Mouse (Mus musculus): ENCODE measurements around the gene Arrb2. TPM values are rescaled to one million over a fixed set of nuclear protein-coding genes. Genes with fewer than 3 reads are reported as not detected.
"Not testable (repeated sequence)": the region's sequence is repeated elsewhere in the genome, so short reads cannot be mapped to it uniquely, and the experiment has no call there.

Gene Arrb2
- polyA plus RNA-seq (2016; fragmentation: Nextera tagmentation; extraction: Ambion mirVana) = 36.5 and 36.8 TPM in 2 replicates

DNA sequence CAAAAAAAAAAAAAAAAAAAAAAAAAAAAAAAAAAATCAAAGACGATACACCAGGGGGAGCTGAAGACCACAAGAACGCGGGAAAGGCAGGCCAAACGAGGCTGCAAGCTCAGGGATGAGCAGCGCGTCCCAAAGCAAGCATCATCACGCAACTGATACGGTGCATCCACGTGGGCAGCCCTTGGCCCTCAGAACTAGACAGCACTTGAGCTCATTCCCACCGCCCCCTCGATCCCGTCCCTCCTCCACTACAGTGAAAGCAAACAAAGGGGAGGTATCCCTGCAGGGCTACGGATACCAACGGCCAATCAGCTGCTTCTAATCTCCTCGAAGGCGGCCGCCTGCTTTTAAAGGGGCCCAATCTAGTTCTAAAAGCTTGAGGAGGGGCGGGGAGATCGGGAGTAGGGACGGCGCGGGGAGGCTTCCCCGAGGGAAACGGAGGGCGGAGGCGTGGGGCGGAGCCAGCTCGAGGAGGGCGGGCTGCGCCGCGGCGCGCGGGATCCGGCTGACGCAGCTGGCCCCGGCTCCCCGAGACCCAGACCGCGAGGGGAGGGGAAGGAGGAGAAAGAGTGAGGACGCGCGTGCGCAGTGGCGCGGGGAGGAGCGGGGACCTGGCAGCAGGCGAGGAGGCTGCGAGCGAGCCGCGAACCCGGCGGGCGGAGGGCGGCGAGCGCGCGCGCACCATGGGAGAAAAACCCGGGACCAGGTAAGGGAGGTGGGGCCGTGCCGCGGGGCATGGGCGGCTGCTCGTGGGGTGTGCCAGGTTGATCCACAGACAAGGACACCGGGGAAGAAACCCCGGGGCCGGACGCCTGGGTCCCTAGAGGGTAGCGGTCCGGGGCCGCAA is at the start of gene Arrb2:
Gene Arrb2, plus strand, starts transcription at position 588 of the 847 bp plus-strand sequence.
- peak within 1 kb of the TSS; percentile 80 for H3K9ac ChIP-seq
- H3K27ac ChIP-seq = peak within 1 kb of the TSS; percentile 93
- H3K9me3 ChIP-seq (replicated peaks) = no peaks in the 10 kb centered on the region
- H3K36me3 ChIP-seq = peaks cover 17% of the 10 kb centered on the region
- H3K4me1 ChIP-seq = peaks cover 30% of the 10 kb centered on the region
- peak; percentile 94 for ATAC-seq (ENCODE audit: low FRiP score)
- 2% methylated on average over 56 of the region's 75 CpGs for WGBS
- H3K27me3 ChIP-seq = no peaks in the 10 kb centered on the region
- peak within 1 kb of the TSS; percentile 62 for H3K4me2 ChIP-seq (replicated peaks)
- H3K4me3 ChIP-seq = peak within 1 kb of the TSS; percentile 71

DNA sequence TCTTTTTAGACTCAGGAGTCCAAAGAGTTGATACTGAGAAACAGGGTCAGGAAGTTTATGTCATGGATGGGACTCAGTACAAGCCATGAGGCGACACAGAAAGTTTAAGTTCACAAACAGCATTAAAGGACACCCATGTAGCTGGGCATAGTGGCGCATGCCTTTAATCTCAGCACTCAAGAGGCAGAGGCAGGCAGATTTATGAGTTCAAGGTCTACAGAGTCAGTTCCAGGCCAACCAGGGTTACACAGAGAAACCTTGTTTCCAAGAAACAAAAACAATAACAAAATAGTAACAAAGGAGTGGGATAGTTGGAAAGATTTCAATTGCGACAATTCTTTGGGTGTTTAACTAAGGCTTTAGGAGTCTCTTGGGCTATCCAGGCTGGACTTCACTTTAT is 48.3 kb upstream of the Arrb2 start:
- H3K27me3 ChIP-seq = no peaks in the 10 kb centered on the region
- WGBS = 94% methylated on average over 3 of the region's 3 CpGs
- H3K36me3 ChIP-seq = peaks cover 12% of the 10 kb centered on the region; the same call in 1 of the 2 replicates
- ATAC-seq (ENCODE audit: low FRiP score) = no peak
- H3K4me1 ChIP-seq = no peaks in the 10 kb centered on the region
- H3K4me2 ChIP-seq (replicated peaks) = no peak overlapping the region
- no peak overlapping the region for H3K27ac ChIP-seq
- H3K9me3 ChIP-seq (replicated peaks) = no peaks in the 10 kb centered on the region
- H3K4me3 ChIP-seq = no peak overlapping the region
- no peak overlapping the region for H3K9ac ChIP-seq

DNA sequence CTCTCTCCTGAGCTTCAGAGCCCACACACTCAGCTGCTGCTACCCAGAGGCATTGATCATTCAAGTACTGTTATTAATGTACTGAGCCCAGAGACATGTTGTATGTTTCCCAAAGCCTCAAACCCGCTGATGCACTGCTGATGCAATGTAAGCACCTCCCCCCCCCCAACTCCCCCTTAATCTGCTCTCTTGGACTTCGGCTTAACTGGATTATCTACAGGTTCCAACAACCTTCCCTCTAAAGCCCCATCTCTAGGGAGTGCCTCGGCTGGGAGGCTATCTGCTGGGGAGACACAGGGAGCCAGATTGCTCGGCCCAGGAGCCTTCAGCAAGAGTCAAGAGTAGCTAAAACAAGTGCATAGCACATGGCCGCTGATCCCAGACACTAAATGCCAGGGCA is 45.0 kb upstream of the Arrb2 start:
- Histone ChIP-seq H3K4me1 (no peaks in the 10 kb centered on the region), H3K36me3 (peaks cover 28% of the 10 kb centered on the region), H3K27ac (no peak overlapping the region), H3K27me3 (no peaks in the 10 kb centered on the region), H3K4me3 (no peak overlapping the region), H3K9ac (no peak overlapping the region), H3K4me2 (replicated peaks) (no peak overlapping the region), H3K9me3 (replicated peaks) (no peaks in the 10 kb centered on the region)
- 92% methylated on average over 5 of the region's 5 CpGs for WGBS
- ATAC-seq (ENCODE audit: low FRiP score) = no peak

DNA sequence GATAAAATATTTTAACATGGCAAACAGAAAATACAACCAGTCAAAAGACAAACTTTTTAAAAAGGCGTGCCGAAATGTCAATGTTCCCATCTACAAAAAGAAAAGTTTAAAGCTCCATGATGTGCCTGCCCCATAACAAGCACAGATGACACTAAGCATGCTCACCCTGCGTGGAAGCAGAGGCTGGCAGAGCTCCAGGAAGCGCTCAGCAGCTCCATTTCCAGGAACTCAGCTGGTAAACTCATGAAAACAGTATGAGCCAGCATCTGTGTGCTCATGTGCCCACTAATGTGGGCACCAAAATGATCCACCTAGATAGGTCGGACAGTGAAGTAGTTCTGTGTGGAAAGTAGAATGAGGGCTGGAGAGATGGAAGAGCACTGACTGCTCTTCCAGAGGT is 43.0 kb upstream of the Arrb2 start:
- Histone ChIP-seq H3K9me3 (replicated peaks) (no peaks in the 10 kb centered on the region), H3K9ac (no peak overlapping the region), H3K27ac (no peak overlapping the region), H3K4me1 (no peaks in the 10 kb centered on the region), H3K36me3 (peaks cover 40% of the 10 kb centered on the region), H3K4me3 (no peak overlapping the region), H3K27me3 (no peaks in the 10 kb centered on the region), H3K4me2 (replicated peaks) (no peak overlapping the region)
- 91% methylated on average over 5 of the region's 5 CpGs for WGBS
- no peak for ATAC-seq (ENCODE audit: low FRiP score)

DNA sequence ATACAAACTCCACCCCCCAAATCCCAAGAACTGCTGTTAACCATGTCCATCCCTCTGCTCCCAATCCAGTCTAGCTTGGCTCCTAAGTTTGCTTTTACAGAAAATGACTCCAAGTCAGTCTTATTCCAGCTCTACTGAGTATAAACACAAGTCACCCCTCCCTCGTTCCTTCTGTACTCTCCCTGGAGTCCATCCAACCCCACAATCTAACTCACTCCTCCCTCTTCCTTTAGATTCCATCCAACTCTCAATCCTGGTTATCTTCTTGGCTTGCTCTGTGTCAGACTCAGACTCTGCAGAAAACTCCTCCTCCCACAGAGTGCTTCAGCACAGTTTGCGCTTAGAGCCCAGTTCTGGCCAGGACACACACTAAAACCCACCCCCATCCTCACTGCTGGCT is 28.8 kb upstream of the Arrb2 start:
- H3K27me3 ChIP-seq = no peaks in the 10 kb centered on the region
- H3K4me2 ChIP-seq (replicated peaks) = no peak overlapping the region
- peaks cover 7% of the 10 kb centered on the region for H3K4me1 ChIP-seq
- no peak for ATAC-seq (ENCODE audit: low FRiP score)
- no peak overlapping the region for H3K27ac ChIP-seq
- peaks cover 66% of the 10 kb centered on the region for H3K36me3 ChIP-seq
- H3K9me3 ChIP-seq (replicated peaks) = no peaks in the 10 kb centered on the region
- no peak overlapping the region for H3K4me3 ChIP-seq
- H3K9ac ChIP-seq = no peak overlapping the region
- 90% methylated on average over 2 of the region's 2 CpGs for WGBS

DNA sequence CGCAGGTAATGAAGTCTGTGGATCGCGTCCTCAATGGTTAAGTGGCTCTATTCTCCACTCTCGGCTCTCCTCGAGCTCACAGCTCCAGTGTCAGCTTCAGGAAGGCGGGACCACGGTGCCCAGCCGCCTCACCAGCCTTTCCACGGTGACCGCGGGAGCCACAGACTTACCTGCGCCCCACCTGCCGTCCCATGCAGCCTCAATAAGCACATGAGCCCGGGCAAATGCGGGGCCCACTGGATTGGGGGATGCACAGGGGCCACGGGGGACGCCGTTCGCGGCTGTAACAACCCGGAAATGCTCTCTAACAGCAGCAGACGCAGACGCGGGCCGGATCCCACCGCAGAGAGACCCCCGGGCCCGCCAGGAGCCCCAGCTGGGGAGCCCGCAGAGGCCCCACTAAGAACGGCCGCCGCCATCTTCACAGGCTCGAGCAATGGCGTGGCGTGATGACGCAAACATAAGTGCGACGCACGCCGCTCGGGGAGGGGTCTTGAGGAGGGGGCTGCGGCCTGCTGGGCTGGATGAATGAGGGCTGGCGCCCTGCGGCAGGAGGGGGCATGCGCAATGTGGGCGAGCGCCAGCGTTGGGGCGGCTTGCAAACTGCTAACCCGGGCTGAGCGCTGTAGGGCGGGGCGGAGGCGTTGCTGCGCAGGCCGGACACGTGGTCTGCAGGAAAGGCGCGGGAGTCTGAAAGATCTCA is 22.7 kb upstream of the Arrb2 start, which contains the start of gene Pelp1:
Gene Pelp1, minus strand, starts transcription at position 438 of the 703 bp plus-strand sequence.
- under 1% methylated on average over 59 of the region's 59 CpGs for WGBS
- ATAC-seq (ENCODE audit: low FRiP score) = peak; percentile 98

DNA sequence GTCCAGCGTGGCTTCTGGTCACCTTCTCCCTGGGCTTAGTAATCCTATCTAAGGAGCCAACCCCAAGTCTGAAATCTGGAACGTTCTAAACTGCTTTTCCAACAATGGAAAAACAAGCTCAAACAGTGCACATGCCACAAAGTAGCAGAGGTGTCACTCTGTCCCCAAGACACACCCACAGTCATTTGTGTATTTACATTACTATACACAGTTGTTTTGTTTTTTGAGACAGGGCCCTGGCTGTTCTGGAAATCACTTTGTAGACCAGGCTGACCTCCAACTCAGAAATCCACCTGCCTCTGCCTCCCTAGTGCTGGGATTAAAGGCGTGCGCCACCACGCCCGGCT is 22.2 kb upstream of the Arrb2 start:
- WGBS = 61% methylated on average over 6 of the region's 6 CpGs
- H3K9ac ChIP-seq = peak overlapping the region; percentile 97
- no peaks in the 10 kb centered on the region for H3K27me3 ChIP-seq
- H3K27ac ChIP-seq = 0 out of 2 replicates have a peak overlapping the region, but pooled peaks have one; percentile 70
- H3K4me2 ChIP-seq (replicated peaks) = peak overlapping the region; percentile 98
- H3K4me1 ChIP-seq = peaks cover 16% of the 10 kb centered on the region
- peaks cover 8% of the 10 kb centered on the region for H3K36me3 ChIP-seq
- peak overlapping the region; percentile 100 for H3K4me3 ChIP-seq
- no peak for ATAC-seq (ENCODE audit: low FRiP score)
- H3K9me3 ChIP-seq (replicated peaks) = no peaks in the 10 kb centered on the region

More for the DNA sequence above, 22.7 kb upstream of the Arrb2 start, which contains the start of gene Pelp1:
- Histone ChIP-seq H3K4me3 (peak within 1 kb of the TSS; percentile 100), H3K4me1 (peaks cover 16% of the 10 kb centered on the region), H3K9ac (peak within 1 kb of the TSS; percentile 97), H3K9me3 (replicated peaks) (no peaks in the 10 kb centered on the region), H3K36me3 (peaks cover 13% of the 10 kb centered on the region), H3K27ac (peak within 1 kb of the TSS; percentile 70; the same call in 1 of the 2 replicates), H3K4me2 (replicated peaks) (peak within 1 kb of the TSS; percentile 98), H3K27me3 (no peaks in the 10 kb centered on the region)

DNA sequence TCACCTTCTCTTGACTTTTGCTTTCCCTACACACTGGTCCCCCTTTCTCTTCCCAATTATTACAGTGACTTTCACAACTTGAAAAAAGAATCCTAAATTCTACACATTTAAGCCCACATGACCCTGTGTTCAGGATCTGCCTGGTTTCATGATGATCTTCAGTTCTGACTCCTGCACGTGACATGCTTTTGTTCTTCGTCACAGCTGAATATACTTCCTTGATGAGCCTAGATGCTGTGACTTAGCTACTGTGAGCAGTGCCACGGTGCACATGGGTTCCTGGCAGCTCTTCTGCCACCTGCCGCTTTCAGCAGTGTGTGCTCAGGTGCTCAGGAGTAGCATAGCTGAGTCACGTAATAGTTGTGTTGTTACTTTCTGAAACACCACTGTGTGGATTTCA is 19.8 kb upstream of the Arrb2 start:
- no peaks in the 10 kb centered on the region for H3K27me3 ChIP-seq
- WGBS = 74% methylated on average over 5 of the region's 5 CpGs
- no peak overlapping the region for H3K4me2 ChIP-seq (replicated peaks)
- peaks cover 16% of the 10 kb centered on the region for H3K4me1 ChIP-seq
- ATAC-seq (ENCODE audit: low FRiP score) = no peak
- H3K4me3 ChIP-seq = no peak overlapping the region
- H3K27ac ChIP-seq = no peak overlapping the region
- no peak overlapping the region for H3K9ac ChIP-seq
- no peaks in the 10 kb centered on the region for H3K36me3 ChIP-seq
- H3K9me3 ChIP-seq (replicated peaks) = no peaks in the 10 kb centered on the region

DNA sequence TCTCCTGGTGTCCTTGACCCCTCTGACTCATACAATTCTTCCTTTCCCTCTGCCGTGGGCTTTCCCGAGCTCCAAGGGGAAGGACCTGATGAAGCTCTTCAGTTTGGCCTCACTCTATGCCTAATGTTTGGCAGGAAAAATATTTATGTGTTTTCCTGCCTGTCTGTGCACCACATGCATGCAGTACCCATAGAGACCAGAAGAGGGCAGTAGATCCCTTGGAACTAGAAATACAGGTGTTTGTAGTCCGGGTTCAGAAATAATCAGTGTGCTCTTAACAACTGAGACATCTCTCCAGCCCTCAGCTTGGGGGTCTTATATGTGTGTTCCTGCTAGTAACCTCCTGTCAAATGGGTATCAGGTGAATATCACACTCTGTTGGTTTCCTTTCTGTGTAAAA is 18.5 kb upstream of the Arrb2 start:
- no peak overlapping the region for H3K4me3 ChIP-seq
- no peak overlapping the region for H3K9ac ChIP-seq
- H3K9me3 ChIP-seq (replicated peaks) = no peaks in the 10 kb centered on the region
- H3K27ac ChIP-seq = no peak overlapping the region
- no peak overlapping the region for H3K4me2 ChIP-seq (replicated peaks)
- H3K4me1 ChIP-seq = peaks cover 5% of the 10 kb centered on the region
- ATAC-seq (ENCODE audit: low FRiP score) = no peak
- 16% methylated on average over 3 of the region's 3 CpGs for WGBS
- H3K27me3 ChIP-seq = no peaks in the 10 kb centered on the region
- H3K36me3 ChIP-seq = no peaks in the 10 kb centered on the region

DNA sequence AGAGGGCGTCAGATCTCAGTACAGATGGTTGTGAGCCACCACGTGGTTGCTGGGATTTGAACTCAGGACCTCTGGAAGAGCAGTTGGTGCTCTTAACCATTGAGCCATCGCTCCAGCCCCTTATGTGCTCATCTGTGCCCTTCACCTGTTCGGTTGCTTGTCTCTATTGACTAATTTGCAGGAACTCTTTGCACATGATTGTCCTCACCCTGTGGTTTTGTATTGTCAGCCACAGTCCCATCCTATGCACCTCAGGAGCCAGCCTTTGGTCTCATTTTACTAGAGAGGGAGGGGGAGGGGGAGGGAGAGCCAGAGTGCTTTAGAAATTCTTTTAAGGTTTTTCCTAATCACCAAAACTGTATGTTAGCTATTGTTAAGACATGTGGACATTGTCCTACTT is 14.2 kb upstream of the Arrb2 start:
- no peak overlapping the region for H3K9ac ChIP-seq
- no peak overlapping the region for H3K27ac ChIP-seq
- H3K4me2 ChIP-seq (replicated peaks) = no peak overlapping the region
- no peak for ATAC-seq (ENCODE audit: low FRiP score)
- no peaks in the 10 kb centered on the region for H3K36me3 ChIP-seq
- H3K27me3 ChIP-seq = no peaks in the 10 kb centered on the region
- WGBS = 58% methylated on average over 4 of the region's 4 CpGs
- H3K4me3 ChIP-seq = no peak overlapping the region
- no peaks in the 10 kb centered on the region for H3K4me1 ChIP-seq
- no peaks in the 10 kb centered on the region for H3K9me3 ChIP-seq (replicated peaks)

DNA sequence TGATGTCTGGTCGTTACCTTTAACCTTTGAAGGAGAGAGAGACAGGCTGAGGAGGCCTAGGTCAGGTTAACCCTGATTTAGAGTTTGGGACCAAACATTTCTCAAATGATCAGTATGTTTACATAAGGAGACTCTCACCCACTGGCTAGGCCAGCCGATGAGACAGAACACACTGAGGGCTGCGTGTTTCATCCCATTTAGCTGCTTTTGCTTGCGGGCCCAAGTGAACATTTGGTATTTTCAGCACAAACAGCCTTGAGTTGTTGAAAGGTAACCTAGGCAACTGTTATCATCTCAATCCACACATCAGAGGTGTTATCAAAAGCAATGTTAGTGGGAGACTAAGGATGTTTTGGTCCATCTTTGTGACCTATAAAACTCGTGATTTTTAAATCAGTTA is 12.9 kb upstream of the Arrb2 start:
- no peak for ATAC-seq (ENCODE audit: low FRiP score)
- Histone ChIP-seq H3K4me1 (no peaks in the 10 kb centered on the region), H3K9ac (no peak overlapping the region), H3K4me2 (replicated peaks) (no peak overlapping the region), H3K36me3 (no peaks in the 10 kb centered on the region), H3K27ac (no peak overlapping the region), H3K4me3 (no peak overlapping the region), H3K27me3 (no peaks in the 10 kb centered on the region), H3K9me3 (replicated peaks) (no peaks in the 10 kb centered on the region)
- 71% methylated on average over 5 of the region's 5 CpGs for WGBS

DNA sequence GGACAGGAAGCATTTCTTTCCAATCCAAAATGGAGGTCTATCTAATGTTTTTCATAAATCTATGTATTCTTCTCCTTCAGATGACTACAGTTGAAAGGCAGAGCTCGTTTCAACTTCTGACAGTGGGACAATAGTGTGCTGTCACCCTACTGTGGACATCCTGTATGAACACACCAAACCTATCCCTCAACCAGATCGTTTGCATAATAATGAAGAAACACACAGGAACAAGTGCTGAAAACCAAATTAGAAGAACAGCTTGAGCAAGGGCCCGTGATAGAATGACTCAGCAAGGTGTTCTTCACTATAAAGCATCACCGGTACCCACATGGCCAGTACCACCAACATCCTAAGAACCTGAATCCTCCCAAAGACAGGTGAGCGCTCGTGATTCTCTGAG is 5.8 kb upstream of the Arrb2 start:
- not testable (repeated sequence) for H3K4me2 ChIP-seq (replicated peaks); H3K9ac ChIP-seq; H3K4me1 ChIP-seq; H3K36me3 ChIP-seq; H3K9me3 ChIP-seq (replicated peaks); H3K27ac ChIP-seq; H3K4me3 ChIP-seq; H3K27me3 ChIP-seq; ATAC-seq (ENCODE audit: low FRiP score)
- 74% methylated on average over 6 of the region's 6 CpGs for WGBS

Data from hindbrain, embryonic 12.5 days (tissue).